Mouse (Mus musculus) megakaryocyte, embryonic 14.5 days (primary cell): ENCODE measurements around the gene Anks4b.

Experiments used
- FLI1 ChIP-seq: IDR thresholded peaks from 2 replicates; pipeline ENCODE4 v1.6.1; 2012; ENCODE audit warnings: low read length, inconsistent platforms, mixed read lengths
- GATA1 ChIP-seq: IDR thresholded peaks from 3 replicates; pipeline ENCODE4 v1.6.1; 2012; ENCODE audit warnings: mixed read lengths, low read length, inconsistent platforms, borderline replicate concordance

DNA sequence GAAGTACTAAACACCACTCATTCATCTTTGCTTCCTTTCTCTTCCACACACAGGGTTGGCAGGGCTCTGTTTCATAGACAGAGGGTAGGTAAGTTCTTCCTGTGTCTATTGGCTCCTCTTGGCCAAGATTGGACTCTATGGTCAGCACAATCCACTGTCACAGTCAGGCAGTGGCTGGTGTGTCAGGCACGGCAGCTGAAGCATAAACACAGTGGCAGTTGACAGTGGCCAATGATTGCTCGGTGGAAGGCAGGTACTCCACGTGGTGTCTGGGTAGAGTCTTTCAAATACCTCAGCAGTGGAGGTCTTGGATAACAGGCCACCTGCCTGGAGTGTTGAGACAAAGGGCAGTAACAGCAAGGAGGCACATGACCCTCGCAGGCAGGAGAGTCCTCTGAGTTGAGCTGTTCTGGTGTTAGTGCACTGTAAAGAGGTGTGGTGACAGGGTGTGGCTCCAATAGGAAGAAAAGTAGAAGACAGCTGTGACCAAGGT lies 15.5 kb upstream of the Anks4b start:
- no peak for TF ChIP-seq GATA1
- no peak for TF ChIP-seq FLI1
